Mouse (Mus musculus) gastrocnemius, adult 2 months (tissue): Measurements from ENCODE around the gene Zdhhc18. TPM values are rescaled to one million over a fixed set of nuclear protein-coding genes. Genes with fewer than 3 reads are reported as not detected.
A peak's percentile ranks its signal among the peaks of the same experiment; 100 is the strongest.

Experiments
- DNase-seq: peaks from one replicate; pipeline ENCODE4 v3.0.0; 2022
- H3K27ac ChIP-seq: fragments of 200-600 bp; 2 replicates; pipeline ENCODE4 v1.8.1; 2022; ENCODE audit warnings: mild to moderate bottlenecking
- H3K4me3 ChIP-seq: fragments of 200-600 bp; 2 replicates; pipeline ENCODE4 v1.8.1; 2022; ENCODE audit warnings: mild to moderate bottlenecking, moderate library complexity
- CTCF ChIP-seq: fragments of 200-600 bp; IDR thresholded peaks from 2 replicates; pipeline ENCODE4 v1.8.1; 2022; ENCODE audit warnings: antibody characterized with exemption, mild to moderate bottlenecking, moderate library complexity
- intact Hi-C: fragments of 180-260 bp; cut with DNase I; formaldehyde crosslinking; loops from one replicate; pipeline ENCODE4 v1.15.1; 2025
- total RNA-seq, 2 experiments: library from RNA; stranded (reverse); gene quantifications; 2 replicates each; pipeline ENCODE4 v1.2.3; 2021

The Zdhhc18 gene
- total RNA-seq, 2 experiments from 2014 or later: 25.4 to 32.3 TPM

DNA sequence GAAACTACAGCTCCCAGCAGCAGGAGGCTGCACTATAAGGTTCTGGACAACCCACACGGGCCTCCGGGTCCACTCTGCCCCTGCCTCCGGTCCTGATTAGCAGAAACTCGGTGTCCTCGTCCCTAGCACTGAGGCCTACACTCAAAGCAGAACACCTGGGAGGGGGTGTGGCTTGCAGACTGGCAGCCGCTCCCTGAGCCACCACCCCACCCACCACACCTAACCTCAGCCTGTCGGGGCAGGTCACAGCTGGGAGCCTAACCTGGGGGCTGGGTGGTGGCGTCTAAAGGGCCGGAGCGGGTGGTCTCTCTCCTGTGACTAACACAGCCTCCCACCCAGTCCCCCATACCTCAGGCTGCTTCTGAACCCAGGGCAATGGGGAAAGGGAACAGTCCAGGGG lies 42.7 kb downstream of the Zdhhc18 start:
- no peak overlapping the region for H3K4me3 ChIP-seq
- H3K27ac ChIP-seq: no peak overlapping the region
- intact Hi-C loops: no loop called here
- DNase-seq: no peak
- TF ChIP-seq CTCF: no peak

DNA sequence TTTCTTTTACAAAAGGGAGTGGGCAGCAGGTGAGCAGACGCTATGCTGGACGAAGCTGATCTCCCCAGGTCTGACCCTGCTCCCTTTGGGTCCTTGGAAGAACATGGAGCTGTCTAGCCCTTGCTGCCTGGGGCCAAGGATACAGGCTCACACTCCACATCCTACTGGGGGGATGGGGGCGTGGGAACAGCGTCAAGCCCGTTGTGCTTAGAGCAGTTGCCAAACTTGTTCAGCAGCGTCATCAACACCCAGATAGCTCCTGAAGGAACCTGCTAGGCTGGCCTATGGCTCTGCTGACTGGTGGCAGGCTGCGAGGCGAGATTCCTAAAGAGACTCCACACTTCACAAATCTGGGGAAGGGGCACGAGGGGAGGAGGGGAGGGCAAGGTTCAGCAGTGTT lies 44.6 kb downstream of the Zdhhc18 start:
- no peak overlapping the region for H3K4me3 ChIP-seq
- intact Hi-C loops: no loop called here
- no peak for TF ChIP-seq CTCF
- H3K27ac ChIP-seq: no peak overlapping the region
- DNase-seq: no peak

DNA sequence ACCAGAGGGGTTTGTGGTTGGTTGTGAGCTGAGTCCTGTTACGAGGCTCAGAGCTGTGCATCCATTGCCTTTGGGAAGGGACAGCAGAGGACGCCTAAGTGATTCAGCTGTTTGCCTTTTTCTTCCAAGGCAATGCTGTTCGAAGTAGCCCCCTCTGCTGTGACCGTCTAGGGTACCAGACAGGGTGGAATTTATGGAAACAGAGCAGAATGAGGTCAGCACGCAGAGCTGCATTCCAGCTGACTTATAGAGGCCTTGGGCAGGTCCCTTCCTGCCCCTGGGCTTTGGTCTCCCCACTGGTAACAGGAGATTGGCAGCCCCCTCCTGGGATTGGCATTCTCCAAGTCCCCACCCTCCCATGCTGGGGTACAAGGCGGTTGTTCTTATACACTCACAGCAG lies 45.1 kb downstream of the Zdhhc18 start:
- intact Hi-C loops: no loop called here
- no peak overlapping the region for H3K27ac ChIP-seq
- no peak for DNase-seq
- H3K4me3 ChIP-seq: no peak overlapping the region
- no peak for TF ChIP-seq CTCF

DNA sequence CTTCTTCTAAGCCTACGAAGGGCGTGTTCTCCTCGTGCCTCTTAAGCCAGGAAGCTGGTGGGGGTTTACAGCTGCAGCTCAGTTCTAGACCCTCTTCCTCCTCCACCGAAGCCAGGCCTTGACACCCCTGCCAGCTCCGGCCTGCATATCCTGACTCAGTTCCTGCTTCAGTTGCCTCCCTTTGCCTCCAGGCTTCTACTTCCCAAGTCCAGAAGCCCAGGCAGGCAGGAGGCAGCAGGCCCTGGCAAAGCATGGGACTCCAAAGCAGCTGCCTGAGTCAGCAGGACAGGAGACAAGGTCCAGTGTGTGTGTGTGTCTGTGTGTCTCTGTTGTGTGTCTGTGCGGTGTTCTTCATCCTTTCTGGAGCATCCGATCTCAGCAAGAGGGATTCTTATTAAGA lies 45.8 kb downstream of the Zdhhc18 start:
- Histone ChIP-seq H3K4me3 (no peak overlapping the region), H3K27ac (no peak overlapping the region)
- intact Hi-C loops: no loop called here
- no peak for DNase-seq
- no peak for TF ChIP-seq CTCF

DNA sequence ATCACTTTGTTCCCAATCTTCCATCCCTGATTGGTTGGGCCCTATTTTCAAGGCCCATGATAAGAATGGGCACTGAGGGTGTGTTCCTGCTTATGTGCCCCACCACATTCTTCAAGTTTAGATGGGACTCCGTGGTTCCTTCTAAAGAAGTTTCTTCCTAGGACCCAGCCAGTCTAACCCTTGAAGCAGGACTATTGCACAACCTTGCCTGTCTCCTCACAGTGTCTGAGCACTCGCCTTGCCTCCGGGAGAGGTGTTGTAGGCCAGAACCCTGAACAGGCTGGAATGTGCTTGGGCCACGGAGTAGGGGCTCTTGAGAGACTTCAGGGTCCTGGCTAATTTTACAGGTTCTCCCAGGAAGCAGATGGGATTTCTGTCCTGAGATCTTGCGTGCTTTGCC lies 46.9 kb downstream of the Zdhhc18 start:
- H3K4me3 ChIP-seq: no peak overlapping the region
- TF ChIP-seq CTCF: no peak
- DNase-seq: no peak
- H3K27ac ChIP-seq: no peak overlapping the region
- intact Hi-C loops: no loop called here

DNA sequence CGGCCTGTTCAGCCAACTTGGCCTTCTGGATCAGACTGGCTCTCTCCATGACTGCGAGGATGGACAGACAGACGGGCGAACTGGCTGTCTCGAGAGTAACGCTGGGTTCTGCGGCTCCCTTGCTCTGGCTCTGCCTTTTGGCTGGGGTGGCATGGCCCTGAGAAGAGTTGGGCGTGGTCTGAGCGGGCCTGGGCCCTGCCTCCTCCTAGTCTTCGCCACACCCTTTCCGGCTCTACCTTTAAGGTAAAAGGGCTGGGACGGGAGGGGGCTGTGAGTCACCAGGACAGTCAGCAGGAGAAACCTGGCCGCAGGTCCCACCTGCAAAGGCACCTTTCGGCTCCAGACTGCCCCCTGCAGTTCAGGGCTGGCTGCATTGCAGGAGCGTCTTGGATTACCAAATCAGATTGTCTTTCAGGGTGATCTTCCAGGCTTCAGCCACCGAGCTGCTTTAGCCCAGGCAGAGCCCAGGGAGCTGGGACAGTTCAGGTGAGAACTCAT lies 48.2 kb downstream of the Zdhhc18 start, which contains the start of gene Sfn:
Gene Sfn, minus strand, starts transcription at position 448 of the 498 bp plus-strand sequence.
- Histone ChIP-seq H3K4me3 (peak within 1 kb of the TSS; percentile 39), H3K27ac (no peak within 1 kb of the TSS)
- TF ChIP-seq CTCF: peak; percentile 72
- peak; percentile 81 for DNase-seq
- intact Hi-C loops: no loop called here

DNA sequence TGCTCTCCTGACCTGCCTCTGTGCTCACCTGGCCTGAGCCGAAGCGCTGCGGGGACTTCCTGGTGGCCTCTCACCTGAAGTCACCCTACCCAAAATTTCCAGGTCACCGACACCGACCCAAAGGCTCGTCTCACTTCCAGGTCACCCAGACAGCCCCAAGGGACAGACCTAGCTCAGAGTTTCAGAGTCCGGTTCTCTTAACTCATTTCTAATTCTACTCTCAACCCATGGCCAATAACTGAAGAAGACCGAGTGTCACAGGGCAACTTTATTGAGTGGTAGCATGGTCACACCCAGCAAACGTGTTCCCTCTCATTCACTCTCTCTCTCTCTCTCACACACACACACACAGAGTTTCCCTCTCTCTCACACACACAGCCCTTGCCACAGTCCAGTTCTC lies 49.6 kb downstream of the Zdhhc18 start:
- intact Hi-C loops: no loop called here
- DNase-seq: no peak
- no peak for TF ChIP-seq CTCF
- Histone ChIP-seq H3K27ac (peak overlapping the region; percentile 77; the same call in 1 of the 2 replicates), H3K4me3 (peak overlapping the region; percentile 76)

DNA sequence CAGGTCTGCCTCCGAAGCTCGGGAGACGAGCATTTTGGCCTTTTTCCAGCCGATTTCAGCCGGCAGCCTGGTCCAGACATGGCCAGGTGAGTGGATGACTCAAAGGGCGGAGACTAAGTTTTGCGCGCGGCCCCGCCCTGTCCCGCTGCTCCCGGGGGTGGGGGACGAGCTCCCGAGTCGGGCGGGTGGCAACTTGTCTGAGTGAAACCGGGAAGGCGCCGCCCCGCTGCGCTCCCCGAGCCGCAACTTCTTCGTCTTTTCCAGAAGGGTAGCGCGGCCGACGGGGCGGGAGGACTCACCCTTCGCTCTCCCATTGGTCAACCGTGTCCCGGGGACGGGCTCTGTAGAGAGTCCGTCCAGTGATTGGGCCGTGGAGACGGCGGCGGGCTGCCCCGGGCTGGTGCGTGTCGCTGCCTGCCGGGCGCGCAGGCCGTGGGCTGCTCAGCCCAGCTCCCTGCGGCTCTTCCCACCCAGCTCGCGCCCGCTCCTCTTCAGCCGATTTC lies 50.3 kb downstream of the Zdhhc18 start:
- TF ChIP-seq CTCF: 0 out of 2 replicates have a peak, but pooled peaks have one; percentile 7
- peak overlapping the region; percentile 77 for H3K27ac ChIP-seq
- intact Hi-C loops: loop anchor here (10.0 kb wide), 1 partner anchor 175 kb away; no protein-coding TSS in a partner anchor
- peak; percentile 96 for DNase-seq
- H3K4me3 ChIP-seq: peak overlapping the region; percentile 76

DNA sequence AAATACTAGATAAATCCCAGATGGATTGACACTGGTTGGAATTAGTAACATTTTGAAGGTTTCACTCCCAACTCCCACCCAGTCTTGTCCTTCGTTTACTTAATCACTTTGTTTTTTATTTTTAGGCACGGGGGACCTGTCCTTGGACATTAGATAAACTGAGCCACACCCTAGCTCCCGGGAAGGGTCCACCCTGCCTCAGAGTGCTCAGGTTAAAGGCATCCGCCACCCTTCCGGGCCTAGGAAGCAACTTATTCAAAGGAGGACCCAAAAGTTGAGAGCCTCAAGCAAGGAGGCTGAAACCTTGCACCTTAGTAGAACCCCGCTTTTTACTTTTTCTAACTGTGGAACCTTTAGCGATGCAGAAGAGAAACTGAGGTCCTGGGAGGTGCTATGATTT lies 50.8 kb downstream of the Zdhhc18 start:
- intact Hi-C loops: loop anchor here (10.0 kb wide), 1 partner anchor 176 kb away; no protein-coding TSS in a partner anchor
- H3K4me3 ChIP-seq: peak overlapping the region; percentile 76
- TF ChIP-seq CTCF: no peak
- no peak for DNase-seq
- peak overlapping the region; percentile 77 for H3K27ac ChIP-seq

DNA sequence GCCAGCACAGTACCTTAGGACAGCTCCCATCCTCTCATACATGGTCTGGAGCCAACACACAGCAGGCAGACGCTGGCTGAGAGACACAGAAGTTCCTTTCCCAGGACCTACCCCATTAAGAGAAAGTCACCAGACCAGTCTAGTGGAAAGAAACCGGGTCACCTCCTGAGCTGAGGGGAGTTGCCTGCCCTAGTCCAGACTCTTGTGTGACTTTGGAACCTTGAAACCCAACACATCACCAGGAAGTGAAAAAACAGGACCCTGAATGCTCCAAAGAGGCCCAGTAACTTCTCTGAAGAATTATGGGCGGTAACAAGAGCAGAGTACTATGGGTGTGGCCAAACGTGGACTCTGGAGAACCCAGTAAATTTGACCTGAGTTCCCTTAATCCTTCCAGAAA lies 51.3 kb downstream of the Zdhhc18 start:
- DNase-seq: no peak
- intact Hi-C loops: loop anchor here (10.0 kb wide), 1 partner anchor 176 kb away; no protein-coding TSS in a partner anchor
- Histone ChIP-seq H3K27ac (no peak overlapping the region), H3K4me3 (no peak overlapping the region)
- TF ChIP-seq CTCF: no peak

DNA sequence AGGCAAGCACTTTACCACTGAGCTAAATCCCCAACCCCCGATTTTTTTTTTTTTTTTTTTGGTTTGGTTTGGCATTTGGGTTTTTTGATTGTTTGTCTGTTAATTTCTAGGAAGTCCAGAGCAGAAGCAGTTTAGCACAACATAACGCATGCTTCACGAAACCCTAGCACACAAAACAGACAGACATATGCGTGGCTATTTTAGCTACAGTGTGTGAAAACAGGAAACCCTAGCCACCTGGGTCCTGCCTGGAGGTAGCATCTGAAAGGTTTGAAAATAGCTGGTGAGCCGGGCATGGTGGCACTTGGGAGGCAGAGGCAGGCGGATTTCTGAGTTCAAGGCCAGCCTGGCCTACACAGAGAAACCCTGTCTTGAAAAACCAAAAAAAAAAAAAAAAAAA lies 53.9 kb downstream of the Zdhhc18 start:
- H3K27ac ChIP-seq: no peak overlapping the region
- TF ChIP-seq CTCF: no peak
- intact Hi-C loops: loop anchor here (10.0 kb wide), 1 partner anchor 179 kb away; no protein-coding TSS in a partner anchor
- DNase-seq: no peak
- H3K4me3 ChIP-seq: no peak overlapping the region

DNA sequence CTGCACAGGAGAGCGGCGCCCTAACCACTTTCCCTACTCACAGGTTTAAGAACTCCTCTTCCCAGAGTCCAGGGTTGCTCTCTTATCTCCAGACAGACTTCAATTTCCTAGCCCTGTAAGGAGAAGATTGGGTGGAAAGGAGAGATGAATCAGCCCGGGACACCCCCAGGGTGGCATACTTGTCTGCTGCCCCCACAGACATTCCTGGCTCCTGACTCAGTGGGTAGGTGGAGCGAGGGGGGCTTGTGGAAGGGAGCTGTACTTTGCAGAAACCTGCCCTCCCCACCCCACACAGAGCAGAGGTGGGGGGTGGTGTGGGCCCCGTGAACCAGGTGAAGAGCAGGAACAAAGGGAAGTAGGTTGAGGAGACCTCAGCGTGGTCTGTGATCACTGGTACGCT lies 54.4 kb downstream of the Zdhhc18 start:
- no peak for TF ChIP-seq CTCF
- H3K4me3 ChIP-seq: no peak overlapping the region
- no peak overlapping the region for H3K27ac ChIP-seq
- no peak for DNase-seq
- intact Hi-C loops: loop anchor here (10.0 kb wide), 1 partner anchor 179 kb away; no protein-coding TSS in a partner anchor

DNA sequence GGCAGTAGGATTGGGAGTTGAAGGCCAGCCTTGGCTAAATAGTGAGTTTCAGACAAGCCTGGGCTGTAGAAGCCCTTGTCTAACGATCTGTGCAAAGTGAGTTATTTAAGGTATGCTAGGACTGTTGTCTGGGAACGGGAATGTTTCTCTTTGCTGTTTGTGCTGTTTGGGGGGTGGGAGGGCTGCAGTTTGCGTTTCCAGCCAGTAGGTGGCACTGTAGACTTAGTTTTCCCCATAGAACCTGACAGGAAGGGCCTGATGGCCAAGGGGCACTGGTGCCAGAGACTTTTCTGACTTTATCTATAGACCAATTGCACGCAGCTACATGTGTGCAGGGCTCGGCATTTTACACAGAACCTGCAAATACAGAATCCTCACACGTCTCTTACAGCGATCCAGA lies 57.4 kb downstream of the Zdhhc18 start:
- Histone ChIP-seq H3K4me3 (no peak overlapping the region), H3K27ac (no peak overlapping the region)
- peak; percentile 92 for TF ChIP-seq CTCF
- DNase-seq: peak; percentile 73
- intact Hi-C loops: loop anchor here (1.0 to 10.0 kb wide), 4 partner anchors 17 to 235 kb away; partner anchors contain the start of gene Zdhhc18
